Mouse (Mus musculus): ENCODE results near the gene Cactin.

Gene Cactin

GRCm38 (mm10) chr10:81303761-81304160 is 17.1 kb upstream of the Cactin start:
- peaks cover 5% of the 10 kb centered on the region for H3K36me3 ChIP-seq (ENCODE audit: control insufficient read depth, insufficient read depth, low read length, poor library complexity, severe bottlenecking)
- peak; percentile 54 for DNase-seq (ENCODE audit: low read depth, low spot score)
- no peaks in the 10 kb centered on the region for H3K27me3 ChIP-seq (ENCODE audit: control insufficient read depth, insufficient read depth, low read length, poor library complexity, severe bottlenecking)

GRCm38 (mm10) chr10:81304597-81305238 is 16.2 kb upstream of the Cactin start:
- Histone ChIP-seq H3K27me3 (ENCODE audit: control insufficient read depth, insufficient read depth, low read length, poor library complexity, severe bottlenecking) (no peaks in the 10 kb centered on the region), H3K36me3 (ENCODE audit: control insufficient read depth, insufficient read depth, low read length, poor library complexity, severe bottlenecking) (peaks cover 5% of the 10 kb centered on the region)
- DNase-seq (ENCODE audit: low read depth, low spot score): peak; percentile 85

- H3K27me3 ChIP-seq (ENCODE audit: control insufficient read depth, insufficient read depth, low read length, poor library complexity, severe bottlenecking): no peaks in the 10 kb centered on the region
- no peak for DNase-seq (ENCODE audit: low read depth, low spot score)
- H3K36me3 ChIP-seq (ENCODE audit: control insufficient read depth, insufficient read depth, low read length, poor library complexity, severe bottlenecking): peaks cover 7% of the 10 kb centered on the region
Observed at GRCm38 (mm10) chr10:81305663-81306062, 15.2 kb upstream of the Cactin start.

GRCm38 (mm10) chr10:81306173-81306668 is 14.7 kb upstream of the Cactin start:
- Histone ChIP-seq H3K27me3 (ENCODE audit: control insufficient read depth, insufficient read depth, low read length, poor library complexity, severe bottlenecking) (no peaks in the 10 kb centered on the region), H3K36me3 (ENCODE audit: control insufficient read depth, insufficient read depth, low read length, poor library complexity, severe bottlenecking) (peaks cover 7% of the 10 kb centered on the region)
- peak; percentile 63 for DNase-seq (ENCODE audit: low read depth, low spot score)

GRCm38 (mm10) chr10:81306837-81307682 is 13.8 kb upstream of the Cactin start:
- Histone ChIP-seq H3K27me3 (ENCODE audit: control insufficient read depth, insufficient read depth, low read length, poor library complexity, severe bottlenecking) (no peaks in the 10 kb centered on the region), H3K36me3 (ENCODE audit: control insufficient read depth, insufficient read depth, low read length, poor library complexity, severe bottlenecking) (peaks cover 9% of the 10 kb centered on the region)
- DNase-seq (ENCODE audit: low read depth, low spot score): no peak

- Histone ChIP-seq H3K36me3 (ENCODE audit: control insufficient read depth, insufficient read depth, low read length, poor library complexity, severe bottlenecking) (peaks cover 19% of the 10 kb centered on the region), H3K27me3 (ENCODE audit: control insufficient read depth, insufficient read depth, low read length, poor library complexity, severe bottlenecking) (no peaks in the 10 kb centered on the region)
- DNase-seq (ENCODE audit: low read depth, low spot score): peak; percentile 42
Observed at GRCm38 (mm10) chr10:81309571-81309970, 11.3 kb upstream of the Cactin start.

- Histone ChIP-seq H3K27me3 (ENCODE audit: control insufficient read depth, insufficient read depth, low read length, poor library complexity, severe bottlenecking) (no peaks in the 10 kb centered on the region), H3K36me3 (ENCODE audit: control insufficient read depth, insufficient read depth, low read length, poor library complexity, severe bottlenecking) (peaks cover 22% of the 10 kb centered on the region)
- no peak for DNase-seq (ENCODE audit: low read depth, low spot score)
Observed at GRCm38 (mm10) chr10:81313581-81313980, 7.3 kb upstream of the Cactin start.

GRCm38 (mm10) chr10:81314201-81314600 is 6.7 kb upstream of the Cactin start:
- peaks cover 22% of the 10 kb centered on the region for H3K36me3 ChIP-seq (ENCODE audit: control insufficient read depth, insufficient read depth, low read length, poor library complexity, severe bottlenecking)
- H3K27me3 ChIP-seq (ENCODE audit: control insufficient read depth, insufficient read depth, low read length, poor library complexity, severe bottlenecking): no peaks in the 10 kb centered on the region
- no peak for DNase-seq (ENCODE audit: low read depth, low spot score)

- Histone ChIP-seq H3K27me3 (ENCODE audit: control insufficient read depth, insufficient read depth, low read length, poor library complexity, severe bottlenecking) (no peaks in the 10 kb centered on the region), H3K36me3 (ENCODE audit: control insufficient read depth, insufficient read depth, low read length, poor library complexity, severe bottlenecking) (peaks cover 20% of the 10 kb centered on the region)
- no peak for DNase-seq (ENCODE audit: low read depth, low spot score)
Observed at GRCm38 (mm10) chr10:81315587-81315986, 5.3 kb upstream of the Cactin start.

- H3K27me3 ChIP-seq (ENCODE audit: control insufficient read depth, insufficient read depth, low read length, poor library complexity, severe bottlenecking): no peaks in the 10 kb centered on the region
- H3K36me3 ChIP-seq (ENCODE audit: control insufficient read depth, insufficient read depth, low read length, poor library complexity, severe bottlenecking): peaks cover 19% of the 10 kb centered on the region
- DNase-seq (ENCODE audit: low read depth, low spot score): peak; percentile 67
Observed at GRCm38 (mm10) chr10:81316338-81317060, 4.4 kb upstream of the Cactin start.

- peaks cover 16% of the 10 kb centered on the region for H3K36me3 ChIP-seq (ENCODE audit: control insufficient read depth, insufficient read depth, low read length, poor library complexity, severe bottlenecking)
- H3K27me3 ChIP-seq (ENCODE audit: control insufficient read depth, insufficient read depth, low read length, poor library complexity, severe bottlenecking): no peaks in the 10 kb centered on the region
- no peak for DNase-seq (ENCODE audit: low read depth, low spot score)
Observed at GRCm38 (mm10) chr10:81317273-81317672, 3.6 kb upstream of the Cactin start.

- DNase-seq (ENCODE audit: low read depth, low spot score): no peak
- Histone ChIP-seq H3K36me3 (ENCODE audit: control insufficient read depth, insufficient read depth, low read length, poor library complexity, severe bottlenecking) (peaks cover 14% of the 10 kb centered on the region; the same call in 1 of the 2 replicates), H3K27me3 (ENCODE audit: control insufficient read depth, insufficient read depth, low read length, poor library complexity, severe bottlenecking) (no peaks in the 10 kb centered on the region)
Observed at GRCm38 (mm10) chr10:81318589-81319329, 2.1 kb upstream of the Cactin start.

- Histone ChIP-seq H3K36me3 (ENCODE audit: control insufficient read depth, insufficient read depth, low read length, poor library complexity, severe bottlenecking) (peaks cover 17% of the 10 kb centered on the region), H3K27me3 (ENCODE audit: control insufficient read depth, insufficient read depth, low read length, poor library complexity, severe bottlenecking) (no peaks in the 10 kb centered on the region)
- DNase-seq (ENCODE audit: low read depth, low spot score): peak; percentile 36
Observed at GRCm38 (mm10) chr10:81319330-81319699, 1.6 kb upstream of the Cactin start.
